Mouse (Mus musculus): ENCODE data around the gene Acaca.

Acaca gene

GRCm38 (mm10) chr11:84243562-84243961 lies 114.1 kb downstream of the Acaca start:
- DNase-seq (ENCODE audit: low spot score in 2 of 2): peak; percentile 26 to 54

GRCm38 (mm10) chr11:84247370-84247769 lies 117.9 kb downstream of the Acaca start:
- no peak for DNase-seq (ENCODE audit: low spot score in 2 of 2)

GRCm38 (mm10) chr11:84251170-84251569 lies 121.7 kb downstream of the Acaca start:
- no peak for DNase-seq (ENCODE audit: low spot score in 2 of 2)

- DNase-seq (ENCODE audit: low spot score in 2 of 2): no peak
Measured at GRCm38 (mm10) chr11:84252425-84252824, 123.0 kb downstream of the Acaca start.

GRCm38 (mm10) chr11:84255879-84256278 lies 126.4 kb downstream of the Acaca start:
- no peak for DNase-seq (ENCODE audit: low spot score in 2 of 2)

- no peak for DNase-seq (ENCODE audit: low spot score in 2 of 2)
Measured at GRCm38 (mm10) chr11:84258053-84258710, 128.7 kb downstream of the Acaca start.

- peak in 1 of 2 experiments; percentile 45 for DNase-seq (ENCODE audit: low spot score in 2 of 2)
Measured at GRCm38 (mm10) chr11:84264490-84264889, 135.0 kb downstream of the Acaca start.

GRCm38 (mm10) chr11:84268068-84268467 lies 138.6 kb downstream of the Acaca start:
- DNase-seq (ENCODE audit: low spot score in 2 of 2): no peak

GRCm38 (mm10) chr11:84270511-84270910 lies 141.0 kb downstream of the Acaca start:
- DNase-seq (ENCODE audit: low spot score in 2 of 2): no peak

GRCm38 (mm10) chr11:84271948-84272347 lies 142.5 kb downstream of the Acaca start:
- DNase-seq (ENCODE audit: low spot score in 2 of 2): no peak

- DNase-seq (ENCODE audit: low spot score in 2 of 2): no peak
Measured at GRCm38 (mm10) chr11:84272574-84272973, 143.1 kb downstream of the Acaca start.

GRCm38 (mm10) chr11:84276979-84277378 lies 147.5 kb downstream of the Acaca start:
- no peak for DNase-seq (ENCODE audit: low spot score in 2 of 2)

GRCm38 (mm10) chr11:84281280-84281679 lies 151.8 kb downstream of the Acaca start:
- peak; percentile 28 to 40 for DNase-seq (ENCODE audit: low spot score in 2 of 2)

GRCm38 (mm10) chr11:84282944-84283703 lies 153.7 kb downstream of the Acaca start:
- no peak for DNase-seq (ENCODE audit: low spot score in 2 of 2)

- no peak for DNase-seq (ENCODE audit: low spot score in 2 of 2)
Measured at GRCm38 (mm10) chr11:84290781-84291180, 161.3 kb downstream of the Acaca start.

GRCm38 (mm10) chr11:84292532-84292931 lies 163.1 kb downstream of the Acaca start:
- no peak for DNase-seq (ENCODE audit: low spot score in 2 of 2)

GRCm38 (mm10) chr11:84293288-84293687 lies 163.8 kb downstream of the Acaca start:
- no peak for DNase-seq (ENCODE audit: low spot score in 2 of 2)

- DNase-seq (ENCODE audit: low spot score in 2 of 2): no peak
Measured at GRCm38 (mm10) chr11:84296337-84296736, 166.9 kb downstream of the Acaca start.

GRCm38 (mm10) chr11:84305474-84305873 lies 176.0 kb downstream of the Acaca start:
- DNase-seq (ENCODE audit: low spot score in 2 of 2): no peak

GRCm38 (mm10) chr11:84306158-84306742 lies 176.8 kb downstream of the Acaca start:
- DNase-seq (ENCODE audit: low spot score in 2 of 2): no peak

GRCm38 (mm10) chr11:84324032-84324752 lies 194.7 kb downstream of the Acaca start:
- DNase-seq (ENCODE audit: low spot score in 2 of 2): no peak

- DNase-seq (ENCODE audit: low spot score in 2 of 2): no peak
Measured at GRCm38 (mm10) chr11:84327086-84327485, 197.6 kb downstream of the Acaca start.

Data from frontal cortex, postnatal 36 days (tissue).